Mouse (Mus musculus) E14TG2a.4 (cell line): ENCODE data around the gene Ptprh.

Source experiments
- CTCF ChIP-seq: conservative IDR thresholded peaks from 2 replicates; pipeline ENCODE4 v1.5.1; 2014; ENCODE audit warnings: low read length
- NANOG ChIP-seq: IDR thresholded peaks from 2 replicates; pipeline ENCODE4 v1.6.1; 2014; ENCODE audit warnings: borderline replicate concordance, low read length, mixed read lengths

DNA sequence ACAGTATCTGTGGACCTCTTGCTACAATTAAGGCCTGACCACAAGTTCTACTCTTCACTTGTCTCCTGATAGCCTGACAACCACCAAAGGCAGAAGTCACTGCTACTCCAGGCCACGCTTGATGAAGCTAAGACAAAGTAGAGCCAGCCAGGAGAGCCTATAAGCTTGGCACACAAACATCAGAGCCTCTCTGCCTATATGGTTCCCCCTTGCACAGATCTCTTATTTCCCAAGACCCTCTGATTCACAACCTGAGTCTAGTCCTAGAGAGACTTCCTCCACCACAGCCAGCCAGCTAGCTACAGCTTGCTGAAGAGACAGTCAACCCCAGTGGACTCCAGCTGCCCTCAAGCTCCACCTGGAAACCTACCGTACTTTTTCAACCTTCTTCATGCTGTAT is 44.2 kb upstream of the Ptprh start:
- TF ChIP-seq CTCF, result no peak
- no peak for TF ChIP-seq NANOG
